Mouse (Mus musculus) ES-E14 (cell line): ENCODE data around the gene Rpl36. TPM values are rescaled to one million over a fixed set of nuclear protein-coding genes. Genes with fewer than 3 reads are reported as not detected.
"Not testable (repeated sequence)": the region's sequence is repeated elsewhere in the genome, so short reads cannot be mapped to it uniquely, and the experiment has no call there.

Experiments
- DNase-seq: peaks from one replicate; pipeline ENCODE4 v3.0.0-alpha.2; 2013; ENCODE audit warnings: low read depth, low spot score
- H3K27ac ChIP-seq: 2 replicates; pipeline ENCODE4 v1.5.1; 2012; ENCODE audit warnings: low read depth, mild to moderate bottlenecking, low read length, moderate library complexity, mixed read lengths; ENCODE audit not compliant: poor library complexity, insufficient read depth, severe bottlenecking
- H3K36me3 ChIP-seq: 2 replicates; pipeline ENCODE4 v1.6.1; 2012; ENCODE audit warnings: mild to moderate bottlenecking, low read length, moderate library complexity, mixed read lengths; ENCODE audit not compliant: control insufficient read depth, poor library complexity, insufficient read depth, severe bottlenecking
- H3K4me1 ChIP-seq, 2 experiments: fragments of 150-350 bp in 1 of 2; sonication (generic) in 1 of 2; 2 replicates each; pipeline ENCODE4 v1.6.1; 2012; ENCODE audit warnings: low read length in 2 of 2, mild to moderate bottlenecking in 1 of 2, mixed read lengths in 1 of 2; ENCODE audit not compliant: control insufficient read depth in 2 of 2, insufficient read depth in 2 of 2, poor library complexity in 1 of 2
- H3K4me3 ChIP-seq, 2 experiments: fragments of 150-350 bp in 1 of 2; sonication (generic) in 1 of 2; 2 replicates each; pipeline ENCODE4 v1.5.1; 2012; ENCODE audit warnings: low read length in 2 of 2, low read depth in 1 of 2, mild to moderate bottlenecking in 1 of 2, mixed read lengths in 1 of 2; ENCODE audit not compliant: insufficient read depth in 1 of 2, poor library complexity in 1 of 2, severe bottlenecking in 1 of 2
- H3K9ac ChIP-seq: 2 replicates; pipeline ENCODE4 v1.6.1; 2012; ENCODE audit warnings: low read depth, mild to moderate bottlenecking, low read length, mixed read lengths; ENCODE audit not compliant: poor library complexity, insufficient read depth, severe bottlenecking
- H3K9me3 ChIP-seq: fragments of 150-350 bp; sonication (generic); 2 replicates; pipeline ENCODE4 v1.6.1; 2012; ENCODE audit warnings: low read depth, mild to moderate bottlenecking, low read length; ENCODE audit not compliant: control insufficient read depth, insufficient read depth
- CHD2 ChIP-seq: IDR thresholded peaks from 2 replicates; pipeline ENCODE4 v1.6.1; 2014; ENCODE audit warnings: mild to moderate bottlenecking, low read depth, low read length, inconsistent platforms
- HCFC1 ChIP-seq: IDR thresholded peaks from 2 replicates; pipeline ENCODE4 v1.6.1; 2012; ENCODE audit warnings: low read length, inconsistent platforms, borderline replicate concordance; ENCODE audit not compliant: insufficient read depth
- MAFK ChIP-seq: IDR thresholded peaks from 2 replicates; pipeline ENCODE4 v1.6.1; 2014; ENCODE audit warnings: mild to moderate bottlenecking, low read depth, low read length, inconsistent platforms; ENCODE audit not compliant: insufficient read depth
- ZC3H11A ChIP-seq: IDR thresholded peaks from 2 replicates; pipeline ENCODE4 v1.6.1; 2012; ENCODE audit warnings: low read depth, mild to moderate bottlenecking, inconsistent platforms, low read length, borderline replicate concordance
- ZNF384 ChIP-seq: IDR thresholded peaks from 2 replicates; pipeline ENCODE4 v1.6.1; 2012; ENCODE audit warnings: low read depth, low read length, inconsistent platforms
- in situ Hi-C, 2 experiments: fragments of 600-800 bp; cut with MboI; formaldehyde crosslinking; loops; one replicate each; pipeline ENCODE4 v1.15.1; 2025; ENCODE audit warnings: low sequenced_read_pairs in 2 of 2, inconsistent platforms in 1 of 2; ENCODE audit not compliant: unreplicated experiment in 2 of 2
- total RNA-seq: library from RNA; depleted of rRNA; stranded (reverse); fragments of 300-350 nt; gene quantifications from 2 replicates; pipeline ENCODE4 v1.2.3, GENCODE M21; 2012

Gene Rpl36
- total RNA-seq, 1 experiment = 3,972 TPM

DNA sequence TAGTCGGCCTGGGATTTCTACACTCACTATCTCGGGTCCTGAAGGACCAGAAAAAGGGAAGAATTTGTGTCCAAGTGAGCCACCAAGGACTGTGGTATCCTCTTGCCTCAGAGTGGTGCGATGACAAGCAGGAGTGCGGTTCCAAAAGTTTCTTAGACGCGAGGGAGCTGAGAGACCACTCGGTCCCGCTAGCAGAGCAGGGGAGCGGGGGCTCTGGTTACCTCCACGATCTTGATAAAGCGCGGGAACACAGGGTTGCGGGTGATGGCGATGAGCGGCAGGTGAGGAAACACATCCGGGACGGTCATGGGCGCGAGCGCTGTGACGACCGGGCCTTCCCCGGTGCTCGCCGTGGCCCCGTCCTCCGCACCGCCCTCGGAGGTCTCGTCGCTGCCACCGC lies 13.0 kb downstream of the Rpl36 start:
- Histone ChIP-seq H3K4me3 (peak overlapping the region; percentile 85 to 97), H3K9ac (peak overlapping the region; percentile 96), H3K36me3 (peaks cover 22% of the 10 kb centered on the region), H3K9me3 (no peaks in the 10 kb centered on the region), H3K4me1 (peaks cover 1 to 6% of the 10 kb centered on the region in 2 experiments; a peak in 2 of 4 replicates), H3K27ac (peak overlapping the region; percentile 44; the same call in 1 of the 2 replicates)
- in situ Hi-C loops = no loop called here
- TF ChIP-seq HCFC1 = no peak
- TF ChIP-seq ZC3H11A = no peak
- TF ChIP-seq MAFK = no peak
- TF ChIP-seq CHD2 = no peak
- TF ChIP-seq ZNF384 = no peak
- no peak for DNase-seq

GRCm38 (mm10) chr17:56626754-56627470 lies 13.7 kb downstream of the Rpl36 start, which contains the start of gene Lonp1:
Gene Lonp1, minus strand, starts transcription at chr17:56626887.
- in situ Hi-C loops = no loop called here
- peak within 1 kb of the TSS; percentile 85 to 97 for H3K4me3 ChIP-seq
- peaks cover 17% of the 10 kb centered on the region for H3K36me3 ChIP-seq
- peaks cover 5 to 6% of the 10 kb centered on the region in 2 experiments; a peak in 2 of 4 replicates for H3K4me1 ChIP-seq
- DNase-seq = peak; percentile 97
- peak within 1 kb of the TSS; percentile 44 for H3K27ac ChIP-seq
- peak within 1 kb of the TSS; percentile 96 for H3K9ac ChIP-seq
- TF ChIP-seq ZNF384 (no peak), HCFC1 (peak; percentile 86)
- H3K9me3 ChIP-seq = no peaks in the 10 kb centered on the region

DNA sequence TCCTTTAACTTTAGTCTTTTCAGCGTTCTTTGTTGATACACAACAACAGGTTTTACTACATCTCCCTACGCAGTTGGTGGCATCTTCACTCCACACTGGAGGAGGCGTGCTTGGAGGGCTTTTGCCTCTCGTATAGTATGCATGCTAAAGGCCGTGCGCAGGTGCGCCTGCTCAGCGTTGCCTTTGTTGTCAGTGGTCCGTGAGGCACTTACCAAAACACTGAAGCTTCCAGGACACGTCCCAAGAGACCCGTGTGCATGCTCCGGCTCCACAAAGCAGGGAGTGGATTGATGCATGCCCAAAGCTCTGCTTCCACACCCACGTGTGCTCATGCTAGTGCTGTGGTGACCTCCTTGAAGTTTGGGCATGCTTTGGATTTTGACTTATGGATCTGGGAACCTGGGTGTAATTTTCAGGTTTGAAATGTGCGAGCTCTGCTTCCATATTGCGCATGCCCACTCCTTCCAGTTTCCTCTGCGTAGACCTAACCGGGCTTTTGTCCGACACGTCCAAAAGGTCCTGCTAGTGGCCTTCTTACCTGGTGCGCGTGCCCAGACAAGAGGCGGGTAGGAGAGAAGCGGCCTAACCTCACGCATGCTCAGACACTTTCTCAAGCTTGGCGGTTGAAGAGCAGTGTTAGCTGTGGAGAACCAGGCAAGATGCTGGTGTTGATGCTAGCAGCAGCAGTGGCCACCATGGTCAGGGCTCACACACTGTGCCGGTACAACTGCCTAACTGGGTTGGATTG lies 14.5 kb downstream of the Rpl36 start, which contains the start of gene Catsperd:
Gene Catsperd, plus strand, starts transcription at position 614 of the 748 bp plus-strand sequence.
- TF ChIP-seq CHD2 (no peak), ZC3H11A (no peak), MAFK (no peak), ZNF384 (no peak), HCFC1 (no peak)
- in situ Hi-C loops = no loop called here
- Histone ChIP-seq H3K9ac (peak within 1 kb of the TSS; percentile 37), H3K36me3 (peaks cover 10% of the 10 kb centered on the region), H3K27ac (peak within 1 kb of the TSS; percentile 4), H3K9me3 (no peaks in the 10 kb centered on the region), H3K4me1 (peaks cover 7 to 9% of the 10 kb centered on the region in 2 experiments; a peak in 3 of 4 replicates), H3K4me3 (peak within 1 kb of the TSS; percentile 43 to 85)
- DNase-seq = no peak

DNA sequence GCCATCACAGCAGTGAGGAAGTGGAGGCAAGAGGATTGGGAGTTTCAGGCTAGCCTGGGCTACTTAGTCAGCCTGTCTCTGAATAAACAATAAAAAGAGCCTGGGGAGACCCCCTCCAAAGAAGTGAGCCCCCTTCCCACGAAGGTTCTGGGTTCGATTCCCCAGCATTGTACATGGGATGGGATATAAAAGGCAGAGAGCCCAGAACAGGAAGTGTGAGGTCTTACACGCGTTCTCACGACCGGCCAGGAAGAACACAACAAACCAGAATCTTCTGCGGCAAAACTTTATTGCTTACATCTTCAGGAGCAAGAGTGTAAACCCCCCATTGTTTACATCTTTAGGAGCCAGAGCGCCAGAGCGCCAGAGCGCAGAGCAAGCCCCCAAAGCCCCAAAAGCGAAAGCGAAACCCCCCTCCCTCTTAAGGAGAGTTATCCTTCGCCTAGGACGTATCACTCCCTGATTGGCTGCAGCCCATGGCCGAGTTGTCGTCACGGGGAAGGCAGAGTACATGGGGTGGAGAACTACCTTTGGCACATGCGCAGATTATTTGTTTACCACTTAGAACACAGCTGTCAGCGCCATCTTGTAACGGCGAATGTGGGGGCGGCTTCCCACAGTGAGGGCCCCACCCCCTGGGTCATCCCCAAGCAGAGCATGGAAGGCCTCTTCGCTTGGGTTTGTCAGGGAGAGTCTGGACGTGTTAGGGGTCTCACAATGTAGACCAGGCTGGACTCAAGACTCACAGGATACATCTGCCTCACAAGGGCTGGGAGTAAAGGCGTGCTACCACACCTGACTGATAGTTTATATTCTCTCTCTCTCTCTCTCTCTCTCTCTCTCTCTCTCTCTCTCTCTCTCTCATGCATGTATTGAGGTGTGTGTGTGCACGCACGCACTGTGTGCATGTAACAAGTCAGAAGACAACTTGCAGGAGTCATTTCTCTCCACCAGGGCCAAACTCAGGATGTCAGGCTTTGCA lies 16.9 kb downstream of the Rpl36 start:
- DNase-seq, H3K4me3 ChIP-seq, H3K27ac ChIP-seq, in situ Hi-C loops, H3K9me3 ChIP-seq, H3K36me3 ChIP-seq, H3K9ac ChIP-seq: not testable (repeated sequence)
- H3K4me1 ChIP-seq = peaks cover 7 to 12% of the 10 kb centered on the region in 2 experiments; a peak in 3 of 4 replicates
